Mouse (Mus musculus) forebrain, embryonic 14.5 days (tissue): ENCODE measurements around the gene Vmn2r20. TPM values are rescaled to one million over a fixed set of nuclear protein-coding genes. Genes with fewer than 3 reads are reported as not detected.
"Not testable (repeated sequence)": the region's sequence is repeated elsewhere in the genome, so short reads cannot be mapped to it uniquely, and the experiment has no call there.

Experiments
- ATAC-seq: fragments of 200-750 bp; cut with Nextera tagmentation; 2 replicates; pipeline ENCODE4 v1.8.0; 2017; ENCODE audit warnings: mild to moderate bottlenecking, moderate library complexity
- DNase-seq: peaks from one replicate; pipeline ENCODE4 v3.0.0-alpha.2; 2015; ENCODE audit warnings: low spot score
- H3K27ac ChIP-seq: fragments of 300-500 bp; sonication (generic); 2 replicates; pipeline ENCODE4 v1.5.1; 2014; ENCODE audit warnings: low read depth, mild to moderate bottlenecking, control low read depth, low read length, moderate library complexity
- H3K27me3 ChIP-seq: fragments of 300-500 bp; sonication (generic); replicated peaks from 2 replicates; pipeline ENCODE4 v1.6.1; 2014; ENCODE audit warnings: low read length, control low read depth, mixed read lengths; ENCODE audit not compliant: control insufficient read depth, insufficient read depth
- H3K36me3 ChIP-seq: fragments of 300-500 bp; sonication (generic); 2 replicates; pipeline ENCODE4 v1.6.1; 2014; ENCODE audit warnings: low read length, control low read depth; ENCODE audit not compliant: control insufficient read depth, insufficient read depth
- H3K4me1 ChIP-seq: fragments of 300-500 bp; sonication (generic); 2 replicates; pipeline ENCODE4 v1.6.1; 2014; ENCODE audit warnings: antibody characterized with exemption, low read length, control low read depth; ENCODE audit not compliant: control insufficient read depth, insufficient read depth
- H3K4me2 ChIP-seq: fragments of 300-500 bp; sonication (generic); 2 replicates; pipeline ENCODE4 v1.6.1; 2014; ENCODE audit warnings: mild to moderate bottlenecking, control low read depth, low read length
- H3K4me3 ChIP-seq: fragments of 300-500 bp; sonication (generic); 2 replicates; pipeline ENCODE4 v1.5.1; 2014; ENCODE audit warnings: low read depth, low read length, control low read depth
- H3K9ac ChIP-seq: fragments of 300-500 bp; sonication (generic); 2 replicates; pipeline ENCODE4 v1.6.1; 2014; ENCODE audit warnings: mild to moderate bottlenecking, low read length, control low read depth, moderate library complexity
- H3K9me3 ChIP-seq: fragments of 300-500 bp; sonication (generic); replicated peaks from 2 replicates; pipeline ENCODE4 v1.6.1; 2016; ENCODE audit warnings: low read length, control low read depth, mixed read lengths; ENCODE audit not compliant: control insufficient read depth
- WGBS: fragments of 180-500 bp; shearing (Covaris S2); extraction: QIAGEN DNeasy Blood & Tissue Kit; methylation state at CpG from one replicate; pipeline ENCODE4 v1.1.7; 2014; 5-methylcytosine and 5-hydroxymethylcytosine counted together
- polyA plus RNA-seq: library from polyadenylated mRNA; unstranded; fragments of >200 nt; fragmentation: Nextera tagmentation; extraction: Ambion mirVana; gene quantifications from 2 replicates; pipeline ENCODE4 v1.2.1, GENCODE M21; 2014

Gene Vmn2r20
- polyA plus RNA-seq = not detected in 2 replicates

DNA sequence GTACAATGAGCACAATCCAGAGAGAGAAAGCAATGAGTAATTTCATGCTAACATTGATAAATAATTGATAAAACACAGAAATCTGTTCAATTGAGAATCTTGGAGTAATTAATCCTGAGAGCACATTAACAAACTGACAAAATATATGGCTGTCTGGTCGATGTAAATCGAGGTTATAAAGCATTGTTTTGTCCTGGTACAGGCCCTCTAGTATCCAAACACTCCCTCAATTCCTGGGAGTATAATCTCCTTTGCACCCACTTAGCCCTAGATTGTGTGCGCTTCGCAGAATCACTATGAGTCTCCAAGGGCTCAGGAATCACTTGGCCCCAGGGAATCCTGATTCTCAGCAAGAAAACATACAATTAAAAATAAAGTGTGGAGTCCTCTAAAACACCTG lies at the start of gene Vmn2r20:
Gene Vmn2r20, minus strand, starts transcription at position 101 of the 400 bp plus-strand sequence.
- H3K4me3 ChIP-seq, H3K9me3 ChIP-seq, H3K4me2 ChIP-seq, DNase-seq, ATAC-seq, H3K27me3 ChIP-seq, H3K9ac ChIP-seq, H3K27ac ChIP-seq, H3K36me3 ChIP-seq, H3K4me1 ChIP-seq: not testable (repeated sequence)
- no CpG with 5 or more reads among the region's 4 CpGs for WGBS

DNA sequence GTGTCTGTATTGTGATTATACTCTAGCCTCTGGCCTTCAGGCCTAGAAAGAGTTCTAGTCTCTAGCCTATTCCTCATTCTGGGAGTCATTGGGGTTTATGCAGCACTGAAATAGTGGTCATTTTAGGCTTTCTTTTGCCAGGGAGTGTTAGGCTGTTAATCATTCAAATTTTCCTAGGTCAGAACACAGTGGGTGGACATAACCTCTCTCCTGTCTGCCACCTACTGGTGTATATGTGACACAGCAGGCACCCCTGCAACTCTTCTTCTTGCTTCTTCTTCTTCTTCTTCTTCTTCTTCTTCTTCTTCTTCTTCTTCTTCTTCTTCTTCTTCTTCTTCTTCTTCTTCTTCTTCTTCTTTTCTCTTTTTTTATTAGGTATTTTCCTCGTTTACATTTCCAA lies 6.5 kb upstream of the Vmn2r20 start:
- not testable (repeated sequence) for H3K9me3 ChIP-seq, H3K4me1 ChIP-seq

DNA sequence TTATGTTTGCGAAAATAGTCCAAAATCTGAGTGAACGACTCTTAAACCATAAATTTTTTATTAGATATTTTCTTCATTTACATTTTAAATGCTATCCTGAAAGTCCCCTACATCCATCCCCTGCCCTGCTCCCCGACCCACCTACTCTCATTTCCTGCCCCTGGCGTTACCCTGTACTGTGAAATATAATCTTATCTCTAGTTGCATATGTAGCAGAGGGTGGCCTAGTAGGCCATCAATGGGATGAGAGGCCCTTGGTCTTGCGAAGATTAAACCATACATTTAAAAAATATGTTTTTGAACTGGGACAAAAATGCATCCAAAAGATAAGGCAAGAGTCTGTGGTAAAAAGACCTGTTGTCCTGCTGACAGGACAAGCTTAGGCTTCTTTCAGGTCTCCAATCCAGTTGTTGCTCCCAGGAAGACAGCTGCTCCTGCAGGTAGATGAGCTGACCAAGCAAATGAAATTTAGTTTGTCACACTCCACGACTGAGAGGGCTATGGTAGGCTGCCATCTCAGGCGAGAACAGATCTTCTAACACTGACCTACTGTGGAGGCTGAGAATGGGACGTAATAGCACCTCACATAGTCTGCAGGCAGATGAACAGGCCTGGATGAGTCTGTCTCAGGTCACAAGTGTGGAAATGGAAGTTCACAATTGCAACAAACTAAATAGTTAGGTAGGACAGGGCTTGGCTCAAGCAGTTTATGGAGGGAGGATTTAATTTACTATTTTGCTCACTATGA lies 10.8 kb downstream of the Vmn2r20 start:
- not testable (repeated sequence) for H3K4me2 ChIP-seq, H3K9me3 ChIP-seq, ATAC-seq, H3K4me1 ChIP-seq, DNase-seq, H3K36me3 ChIP-seq, H3K9ac ChIP-seq, H3K27ac ChIP-seq, H3K27me3 ChIP-seq, H3K4me3 ChIP-seq
- no CpG with 5 or more reads among the region's 8 CpGs for WGBS

More for the DNA sequence above, 6.5 kb upstream of the Vmn2r20 start:
- H3K27me3 ChIP-seq, H3K36me3 ChIP-seq, ATAC-seq, H3K9ac ChIP-seq, H3K4me3 ChIP-seq, H3K4me2 ChIP-seq, H3K27ac ChIP-seq, DNase-seq: not testable (repeated sequence)
- no CpG with 5 or more reads among the region's 1 CpGs for WGBS

DNA sequence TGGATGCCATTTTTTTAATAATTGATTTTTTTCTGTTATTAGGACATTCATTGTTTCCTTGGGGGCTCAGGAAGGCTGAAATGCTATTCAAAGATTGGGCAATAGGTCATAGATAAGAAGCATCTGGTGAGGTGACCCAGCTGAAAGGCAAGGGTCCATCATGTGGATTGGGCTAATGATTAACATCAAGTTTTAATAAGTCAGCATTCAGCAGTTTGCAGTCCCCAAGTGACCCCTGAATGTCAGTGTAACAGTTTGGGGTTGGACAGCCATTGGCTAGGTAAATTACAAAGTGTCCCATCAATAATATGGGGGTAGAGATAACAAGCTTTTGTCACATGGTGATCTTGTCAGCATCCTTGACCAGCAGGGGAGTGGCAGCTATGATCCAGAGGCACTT lies 29.1 kb downstream of the Vmn2r20 start:
- not testable (repeated sequence) for H3K4me2 ChIP-seq, ATAC-seq, H3K9ac ChIP-seq

DNA sequence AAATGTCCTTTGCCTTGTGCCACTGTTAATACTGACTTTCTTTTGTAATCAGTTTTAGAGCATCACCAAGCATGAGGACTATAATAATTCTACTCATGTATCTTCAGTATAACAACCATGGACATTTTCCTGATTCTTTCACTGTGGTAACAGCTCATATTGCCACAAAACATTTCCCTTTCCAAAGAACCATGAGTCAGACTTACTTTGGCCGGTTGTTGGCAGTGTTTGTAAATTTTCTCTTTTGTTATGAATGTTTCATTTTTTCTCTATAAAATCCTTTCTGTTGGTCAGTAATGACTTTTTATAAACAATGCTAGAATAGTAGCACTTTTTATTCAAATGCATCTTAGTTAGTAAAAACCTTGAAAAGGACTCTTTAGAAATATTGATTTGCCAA lies 71.8 kb downstream of the Vmn2r20 start:
- no peaks in the 10 kb centered on the region for H3K9me3 ChIP-seq
- H3K36me3 ChIP-seq = no peaks in the 10 kb centered on the region
- ATAC-seq (no peak), DNase-seq (no peak)
- no peak overlapping the region for H3K4me3 ChIP-seq
- WGBS = 90% methylated on average over 1 of the region's 1 CpGs
- H3K4me1 ChIP-seq = no peaks in the 10 kb centered on the region
- no peak overlapping the region for H3K27ac ChIP-seq
- H3K27me3 ChIP-seq = no peaks in the 10 kb centered on the region
- H3K4me2 ChIP-seq = no peak overlapping the region
- H3K9ac ChIP-seq = no peak overlapping the region

More for the DNA sequence above, 29.1 kb downstream of the Vmn2r20 start:
- not testable (repeated sequence) for H3K27me3 ChIP-seq, H3K9me3 ChIP-seq, H3K4me3 ChIP-seq, H3K36me3 ChIP-seq, DNase-seq, H3K4me1 ChIP-seq, H3K27ac ChIP-seq

DNA sequence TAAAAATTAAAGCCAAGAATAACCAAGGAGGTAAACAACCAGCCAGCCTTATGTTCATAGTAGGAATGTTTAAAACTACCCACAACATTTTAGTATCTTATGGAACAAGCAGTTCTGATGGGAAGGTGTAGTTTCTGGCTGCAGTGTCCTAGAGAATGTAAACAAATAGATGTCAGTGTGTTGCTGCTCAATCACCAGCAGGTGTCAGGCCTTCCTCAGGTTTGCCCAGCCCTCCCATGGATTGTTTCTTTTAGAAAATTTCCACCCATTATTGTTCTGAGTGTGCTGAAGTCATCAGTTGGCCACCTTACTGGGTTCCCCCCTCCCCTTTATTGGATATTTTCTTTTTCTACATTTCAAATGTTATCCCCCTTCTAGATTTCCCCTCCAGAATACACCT lies 77.8 kb downstream of the Vmn2r20 start:
- no peaks in the 10 kb centered on the region for H3K9me3 ChIP-seq
- H3K27ac ChIP-seq = no peak overlapping the region
- H3K9ac ChIP-seq = no peak overlapping the region
- H3K36me3 ChIP-seq = no peaks in the 10 kb centered on the region
- H3K4me3 ChIP-seq = no peak overlapping the region
- H3K27me3 ChIP-seq = no peaks in the 10 kb centered on the region
- no peak overlapping the region for H3K4me2 ChIP-seq
- DNase-seq (peak; percentile 4), ATAC-seq (no peak)
- no peaks in the 10 kb centered on the region for H3K4me1 ChIP-seq

DNA sequence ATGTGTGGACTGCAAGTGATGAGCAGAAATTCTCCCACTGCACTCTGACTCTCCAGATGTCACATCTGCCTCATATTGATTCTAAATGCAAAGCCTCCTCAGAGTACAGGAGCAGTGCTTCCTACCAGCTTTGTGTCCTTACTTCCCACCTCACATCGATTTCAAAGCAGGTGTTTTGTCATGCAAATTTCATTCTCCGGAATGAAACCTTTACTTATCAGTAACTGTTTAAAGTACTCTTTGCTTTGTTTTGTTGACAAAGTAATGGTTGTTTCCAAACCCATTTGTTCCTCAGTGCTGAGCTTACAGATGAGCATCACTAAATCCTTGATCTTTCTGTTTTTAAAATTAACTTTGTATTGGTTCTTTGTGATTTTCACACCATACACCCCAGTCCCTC lies 85.4 kb downstream of the Vmn2r20 start:
- Histone ChIP-seq H3K9ac (no peak overlapping the region), H3K9me3 (no peaks in the 10 kb centered on the region), H3K4me2 (no peak overlapping the region), H3K36me3 (no peaks in the 10 kb centered on the region), H3K4me3 (no peak overlapping the region), H3K27ac (no peak overlapping the region), H3K27me3 (no peaks in the 10 kb centered on the region), H3K4me1 (no peaks in the 10 kb centered on the region)
- WGBS = 23% methylated on average over 2 of the region's 2 CpGs
- ATAC-seq (no peak), DNase-seq (no peak)

Other genes starting within 250 kb of the Vmn2r20 start
- gene Clec4b2, start 245.2 kb downstream of the Vmn2r20 start, polyA plus RNA-seq = not detected in 2 replicates
- 0.64 and 1.0 TPM in 2 replicates for gene Clec4n, start 188.3 kb downstream of the Vmn2r20 start, polyA plus RNA-seq
- not detected in 2 replicates for gene Clec4d, start 156.0 kb downstream of the Vmn2r20 start, polyA plus RNA-seq
- gene Clec4e, start 128.2 kb downstream of the Vmn2r20 start, polyA plus RNA-seq = not detected in 2 replicates
- not detected in 2 replicates for gene Vmn2r19, start 109.8 kb downstream of the Vmn2r20 start, polyA plus RNA-seq
- not detected in 2 replicates for gene Vmn2r21, start 115.3 kb upstream of the Vmn2r20 start, polyA plus RNA-seq
- gene Vmn2r22, start 232.6 kb upstream of the Vmn2r20 start, polyA plus RNA-seq = not detected in 2 replicates